Mouse (Mus musculus) stomach, postnatal 0 days (tissue): Measurements from ENCODE around the gene Olfr512. TPM values are rescaled to one million over a fixed set of nuclear protein-coding genes. Genes with fewer than 3 reads are reported as not detected.

Experiments
- ATAC-seq: fragments of 200-750 bp; cut with Nextera tagmentation; 2 replicates; pipeline ENCODE4 v1.8.0; 2017; ENCODE audit not compliant: low FRiP score, low TSS enrichment
- DNase-seq: peaks from one replicate; pipeline ENCODE4 v3.0.0-alpha.2; 2016; ENCODE audit warnings: low spot score
- H3K27ac ChIP-seq: fragments of 300-500 bp; sonication (generic); replicated peaks from 2 replicates; pipeline ENCODE4 v1.5.1; 2014; ENCODE audit warnings: mild to moderate bottlenecking, control low read depth
- H3K27me3 ChIP-seq: fragments of 300-500 bp; sonication (generic); 2 replicates; pipeline ENCODE4 v1.6.1; 2014; ENCODE audit warnings: low read length; ENCODE audit not compliant: control insufficient read depth, insufficient read depth
- H3K36me3 ChIP-seq: fragments of 300-500 bp; sonication (generic); 2 replicates; pipeline ENCODE4 v1.6.1; 2014; ENCODE audit warnings: low read length, mixed read lengths; ENCODE audit not compliant: control insufficient read depth, insufficient read depth
- H3K4me1 ChIP-seq: fragments of 300-500 bp; sonication (generic); replicated peaks from 2 replicates; pipeline ENCODE4 v1.6.1; 2014; ENCODE audit warnings: antibody characterized with exemption; ENCODE audit not compliant: control insufficient read depth, insufficient read depth
- H3K4me2 ChIP-seq: fragments of 300-500 bp; sonication (generic); replicated peaks from 2 replicates; pipeline ENCODE4 v1.6.1; 2014; ENCODE audit warnings: low read depth, mild to moderate bottlenecking, control low read depth, moderate library complexity
- H3K4me3 ChIP-seq: fragments of 300-500 bp; sonication (generic); 2 replicates; pipeline ENCODE4 v1.5.1; 2014; ENCODE audit warnings: low read depth, low read length, control low read depth
- H3K9ac ChIP-seq: fragments of 300-500 bp; sonication (generic); 2 replicates; pipeline ENCODE4 v1.6.1; 2014; ENCODE audit warnings: mild to moderate bottlenecking, low read length, control low read depth, mixed read lengths
- H3K9me3 ChIP-seq: fragments of 300-500 bp; sonication (generic); 2 replicates; pipeline ENCODE4 v1.6.1; 2016; ENCODE audit warnings: low read length; ENCODE audit not compliant: control insufficient read depth
- CTCF ChIP-seq: IDR thresholded peaks from 2 replicates; pipeline ENCODE4 v1.5.1; 2016; ENCODE audit warnings: antibody characterized with exemption, low read depth, mild to moderate bottlenecking, moderate library complexity
- EP300 ChIP-seq: optimal IDR thresholded peaks from 2 replicates; pipeline ENCODE3; 2016; ENCODE audit warnings: antibody characterized with exemption
- WGBS: fragments of 180-500 bp; shearing (Covaris S2); extraction: QIAGEN DNeasy Blood & Tissue Kit; methylation state at CpG from one replicate; pipeline ENCODE4 v1.1.7; 2014; 5-methylcytosine and 5-hydroxymethylcytosine counted together
- polyA plus RNA-seq: library from polyadenylated mRNA; unstranded; fragments of >200 nt; fragmentation: Nextera tagmentation; extraction: Ambion mirVana; gene quantifications from 2 replicates; pipeline ENCODE4 v1.2.1, GENCODE M21; 2015

Gene Olfr512
- polyA plus RNA-seq, result not detected in 2 replicates

GRCm38 (mm10) chr7:108713020-108713419 lies at the start of gene Olfr512:
Gene Olfr512 (plus strand): TSS chr7:108713320.
- Histone ChIP-seq H3K27me3 (no peaks in the 10 kb centered on the region), H3K9ac (no peak within 1 kb of the TSS), H3K36me3 (no peaks in the 10 kb centered on the region), H3K9me3 (no peaks in the 10 kb centered on the region), H3K4me3 (no peak within 1 kb of the TSS), H3K4me2 (no peak within 1 kb of the TSS), H3K4me1 (no peaks in the 10 kb centered on the region), H3K27ac (no peak within 1 kb of the TSS)
- ATAC-seq (no peak), DNase-seq (no peak)
- no peak for TF ChIP-seq EP300
- TF ChIP-seq CTCF, result no peak

- WGBS, result 84% methylated on average over 1 of the region's 1 CpGs
- ATAC-seq, result no peak
Observed at GRCm38 (mm10) chr7:108666118-108666517, 47.0 kb upstream of the Olfr512 start, which contains the start of gene Olfr510. Gene Olfr510 (plus strand): TSS chr7:108666418.

GRCm38 (mm10) chr7:108671058-108671457 lies 42.1 kb upstream of the Olfr512 start:
- H3K36me3 ChIP-seq, result no peaks in the 10 kb centered on the region
- TF ChIP-seq EP300 (no peak), CTCF (no peak)
- DNase-seq, result no peak
- H3K27ac ChIP-seq, result no peak overlapping the region
- H3K9me3 ChIP-seq, result no peaks in the 10 kb centered on the region
- H3K4me2 ChIP-seq, result no peak overlapping the region
- H3K9ac ChIP-seq, result no peak overlapping the region
- ATAC-seq, result no peak
- H3K4me3 ChIP-seq, result no peak overlapping the region
- no peaks in the 10 kb centered on the region for H3K4me1 ChIP-seq
- H3K27me3 ChIP-seq, result no peaks in the 10 kb centered on the region
- 47% methylated on average over 1 of the region's 1 CpGs for WGBS

More at GRCm38 (mm10) chr7:108666118-108666517, 47.0 kb upstream of the Olfr512 start, which contains the start of gene Olfr510:
- no peaks in the 10 kb centered on the region for H3K9me3 ChIP-seq
- H3K4me3 ChIP-seq, result no peak within 1 kb of the TSS
- H3K27me3 ChIP-seq, result no peaks in the 10 kb centered on the region
- TF ChIP-seq CTCF (no peak), EP300 (no peak)
- H3K4me1 ChIP-seq, result no peaks in the 10 kb centered on the region
- H3K9ac ChIP-seq, result no peak within 1 kb of the TSS
- DNase-seq, result no peak
- no peak within 1 kb of the TSS for H3K4me2 ChIP-seq
- H3K27ac ChIP-seq, result no peak within 1 kb of the TSS
- H3K36me3 ChIP-seq, result no peaks in the 10 kb centered on the region

- ATAC-seq, result no peak
- H3K4me1 ChIP-seq, result no peaks in the 10 kb centered on the region
- no peak overlapping the region for H3K9ac ChIP-seq
- no peaks in the 10 kb centered on the region for H3K27me3 ChIP-seq
- no peaks in the 10 kb centered on the region for H3K36me3 ChIP-seq
- no peak overlapping the region for H3K4me3 ChIP-seq
- H3K9me3 ChIP-seq, result no peaks in the 10 kb centered on the region
- TF ChIP-seq CTCF (no peak), EP300 (no peak)
- no peak overlapping the region for H3K4me2 ChIP-seq
- H3K27ac ChIP-seq, result no peak overlapping the region
- DNase-seq, result no peak
- 76% methylated on average over 4 of the region's 4 CpGs for WGBS
Observed at GRCm38 (mm10) chr7:108678886-108679285, 34.2 kb upstream of the Olfr512 start.

- H3K27me3 ChIP-seq, result no peaks in the 10 kb centered on the region
- no peak within 1 kb of the TSS for H3K4me3 ChIP-seq
- no peaks in the 10 kb centered on the region for H3K4me1 ChIP-seq
- H3K9me3 ChIP-seq, result no peaks in the 10 kb centered on the region
- no peak for ATAC-seq
- no peak within 1 kb of the TSS for H3K4me2 ChIP-seq
- H3K27ac ChIP-seq, result no peak within 1 kb of the TSS
- 67% methylated on average over 1 of the region's 1 CpGs for WGBS
- no peaks in the 10 kb centered on the region for H3K36me3 ChIP-seq
- TF ChIP-seq CTCF, result no peak
- TF ChIP-seq EP300, result no peak
- no peak for DNase-seq
- H3K9ac ChIP-seq, result no peak within 1 kb of the TSS
Observed at GRCm38 (mm10) chr7:108750673-108751072, 37.6 kb downstream of the Olfr512 start, which contains the start of gene Olfr513. Gene Olfr513 (plus strand): TSS chr7:108750973.

GRCm38 (mm10) chr7:108760411-108760810 lies 47.3 kb downstream of the Olfr512 start:
- no peaks in the 10 kb centered on the region for H3K27me3 ChIP-seq
- H3K4me2 ChIP-seq, result no peak overlapping the region
- no peak for ATAC-seq
- H3K9ac ChIP-seq, result no peak overlapping the region
- H3K9me3 ChIP-seq, result no peaks in the 10 kb centered on the region
- H3K4me3 ChIP-seq, result no peak overlapping the region
- H3K36me3 ChIP-seq, result no peaks in the 10 kb centered on the region
- 22% methylated on average over 3 of the region's 3 CpGs for WGBS
- no peak for DNase-seq
- no peaks in the 10 kb centered on the region for H3K4me1 ChIP-seq
- TF ChIP-seq EP300 (no peak), CTCF (0 out of 2 replicates have a peak, but pooled peaks have one; percentile 4)
- H3K27ac ChIP-seq, result no peak overlapping the region

Other genes starting within 250 kb of the Olfr512 start
- not detected in 2 replicates for gene Olfr498, start 248.0 kb upstream of the Olfr512 start, polyA plus RNA-seq
- not detected in 2 replicates for gene Olfr502, start 188.3 kb upstream of the Olfr512 start, polyA plus RNA-seq
- gene Olfr503, start 168.8 kb upstream of the Olfr512 start, polyA plus RNA-seq, result not detected in 2 replicates
- gene Olfr504, start 147.5 kb upstream of the Olfr512 start, polyA plus RNA-seq, result not detected in 2 replicates
- not detected in 2 replicates for gene Olfr506, start 102.5 kb upstream of the Olfr512 start, polyA plus RNA-seq
- not detected in 2 replicates for gene Olfr507, start 91.5 kb upstream of the Olfr512 start, polyA plus RNA-seq
- not detected in 2 replicates for gene Olfr508, start 83.3 kb upstream of the Olfr512 start, polyA plus RNA-seq
- not detected in 2 replicates for gene Olfr509, start 61.4 kb upstream of the Olfr512 start, polyA plus RNA-seq
- gene Olfr510, start 46.9 kb upstream of the Olfr512 start, polyA plus RNA-seq, result not detected in 2 replicates
- not detected in 2 replicates for gene Olfr513, start 37.7 kb downstream of the Olfr512 start, polyA plus RNA-seq
- gene Olfr514, start 112.7 kb downstream of the Olfr512 start, polyA plus RNA-seq, result not detected in 2 replicates
- gene Olfr516, start 137.2 kb downstream of the Olfr512 start, polyA plus RNA-seq, result not detected in 2 replicates
- gene Olfr517, start 159.1 kb downstream of the Olfr512 start, polyA plus RNA-seq, result not detected in 2 replicates
- gene Olfr518, start 171.7 kb downstream of the Olfr512 start, polyA plus RNA-seq, result not detected in 2 replicates
- not detected in 2 replicates for gene Olfr519, start 181.1 kb downstream of the Olfr512 start, polyA plus RNA-seq
- gene Nlrp10, start 216.9 kb downstream of the Olfr512 start, polyA plus RNA-seq, result 12.2 and 12.6 TPM in 2 replicates
- 70.1 and 75.8 TPM in 2 replicates for gene Eif3f, start 221.1 kb downstream of the Olfr512 start, polyA plus RNA-seq
- 0.75 and 0.90 TPM in 2 replicates for gene Tub, start 237.0 kb downstream of the Olfr512 start, polyA plus RNA-seq